9 mouse cellular contexts compared by ENCODE assay signal in the genomic region with DNA sequence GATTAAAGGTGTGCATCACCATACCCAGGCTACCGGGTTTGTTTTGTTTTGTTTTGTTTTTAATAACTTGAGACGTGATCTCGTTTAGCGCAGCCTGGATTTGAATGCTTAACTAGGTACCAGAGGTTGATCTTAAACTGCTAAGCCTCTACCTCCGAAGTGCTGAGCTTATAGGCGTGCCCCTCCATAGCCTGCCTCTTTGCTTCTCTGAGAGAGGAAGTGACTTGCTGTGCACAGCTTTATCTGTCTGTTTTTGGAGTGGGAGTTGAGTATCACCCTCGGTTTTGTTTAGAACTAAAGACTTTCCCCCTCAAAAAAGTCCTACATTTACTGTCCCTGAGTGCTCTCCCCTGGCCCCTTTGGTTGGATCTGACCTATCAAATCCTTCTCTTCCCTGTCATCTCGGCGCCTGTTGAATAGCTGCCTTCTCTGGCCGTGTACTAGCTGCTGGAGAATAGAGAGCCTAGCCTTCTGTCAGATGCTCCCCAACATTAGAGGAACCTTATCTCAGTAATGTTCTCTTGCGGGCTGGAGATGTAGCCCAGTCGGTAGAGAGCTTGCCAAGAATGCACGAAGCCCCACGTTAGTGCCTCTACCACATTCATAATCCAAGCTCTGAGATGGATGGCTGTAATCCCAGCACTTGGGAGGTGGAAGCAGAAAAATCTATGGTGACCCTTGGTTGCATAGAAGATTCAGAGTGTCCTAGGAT. TPM values are rescaled to one million over a fixed set of nuclear protein-coding genes. Genes with fewer than 3 reads are reported as not detected.
DNase-seq lines count a peak whose midpoint lies in the region; ATAC-seq and TF ChIP-seq lines count a peak whose summit lies in the region.
"Had no signal": no experiment of that assay in that cellular context is flagged by ENCODE, and none has a peak within 500 bp of the region (broad histone marks: within the 10 kb centered on the region; RNA-seq: fewer than 3 reads in every experiment).

No protein-coding gene starts in this region.

- no peaks in the 10 kb centered on the region for H3K36me3 ChIP-seq in heart, embryonic 14.5 days (ENCODE audit: control insufficient read depth, insufficient read depth, low read length)
- H3K36me3 ChIP-seq in CH12.LX (replicated peaks in 1 of 2; ENCODE audit: control insufficient read depth in 1 of 2, insufficient read depth in 1 of 2, low read length in 1 of 2) (peaks cover under 1 to 6% of the 10 kb centered on the region in 2 experiments), myocyte (ENCODE audit: control insufficient read depth, insufficient read depth) (no peaks in the 10 kb centered on the region)
- H3K36me3 ChIP-seq in heart, embryonic 16.5 days (ENCODE audit: control insufficient read depth, insufficient read depth): no peaks in the 10 kb centered on the region

- TF ChIP-seq RAD21 in CH12.LX (IDR thresholded peaks at IDR 0.05; ENCODE audit: low read depth, low read length): no peak

- no peak for TF ChIP-seq EP300 in CH12.LX (IDR thresholded peaks at IDR 0.05; ENCODE audit: low read length)

- dilution Hi-C loops in CH12.LX (cut with MboI; ENCODE audit: extremely low pct_ligation_motif_present, extremely low pct_unique_long_range_greater_than_20kb, low sequenced_read_pairs): no loop called here

- H3K27ac ChIP-seq in heart, embryonic 14.5 days (replicated peaks in 1 of 2; ENCODE audit: control insufficient read depth in 1 of 2, insufficient read depth in 1 of 2, low read depth in 2 of 2, low read length in 2 of 2): peak overlapping the region in 1 of 2 experiments; percentile 33; a peak in 2 of 4 replicates
- H3K27ac ChIP-seq in CH12.LX (ENCODE audit: insufficient read depth, low read depth): no peak overlapping the region
- H3K27ac ChIP-seq in heart, embryonic 16.5 days (ENCODE audit: low read length): peak overlapping the region; percentile 33

- peaks cover 5 to 28% of the 10 kb centered on the region in 2 experiments for H3K4me1 ChIP-seq in heart, embryonic 14.5 days (ENCODE audit: control insufficient read depth in 2 of 2, insufficient read depth in 2 of 2, low read length in 2 of 2)
- peaks cover 2 to 42% of the 10 kb centered on the region in 2 experiments; a peak in 3 of 4 replicates for H3K4me1 ChIP-seq in CH12.LX (ENCODE audit: control insufficient read depth in 1 of 2, insufficient read depth in 2 of 2)
- peaks cover 29% of the 10 kb centered on the region for H3K4me1 ChIP-seq in heart, embryonic 16.5 days (ENCODE audit: control insufficient read depth, insufficient read depth, low read length)

- no peak for TF ChIP-seq POLR2A in CH12.LX (IDR thresholded peaks at IDR 0.05; ENCODE audit: low read depth, low read length)
- TF ChIP-seq POLR2A in myocyte (IDR thresholded peaks at IDR 0.05; ENCODE audit: insufficient read length, low read depth): no peak

- H3K79me2 ChIP-seq in CH12.LX (replicated peaks; ENCODE audit: control insufficient read depth, extremely low read depth, insufficient read depth, poor library complexity, severe bottlenecking) (peaks cover 36% of the 10 kb centered on the region), myocyte (ENCODE audit: control insufficient read depth, insufficient read depth) (peaks cover 35% of the 10 kb centered on the region)

- no peak for TF ChIP-seq CTCF in CH12.LX (conservative IDR thresholded peaks at IDR 0.05 in 1 of 2, IDR thresholded peaks at IDR 0.05 in 1 of 2; ENCODE audit: low read depth in 2 of 2, low read length in 2 of 2)

- H3K4me3 ChIP-seq in heart, embryonic 14.5 days (ENCODE audit: control insufficient read depth in 1 of 2, insufficient read depth in 1 of 2, low read depth in 1 of 2, low read length in 2 of 2): no peak overlapping the region
- H3K4me3 ChIP-seq in CH12.LX (replicated peaks in 1 of 3; ENCODE audit: low read depth in 2 of 3, low read length in 2 of 3, poor library complexity in 1 of 3) (no peak overlapping the region), myocyte (peak overlapping the region; percentile 71)
- H3K4me3 ChIP-seq in heart, embryonic 16.5 days (ENCODE audit: low read length): no peak overlapping the region

- peak overlapping the region; percentile 26; the same call in 1 of the 2 replicates for H3K9ac ChIP-seq in heart, embryonic 14.5 days (ENCODE audit: low read length)
- no peak overlapping the region; the same call in 1 of the 2 replicates for H3K9ac ChIP-seq in CH12.LX (ENCODE audit: insufficient read depth, low read depth)
- H3K9ac ChIP-seq in heart, embryonic 16.5 days (ENCODE audit: low read length): peak overlapping the region; percentile 8

- H3K4me2 ChIP-seq in heart, embryonic 14.5 days (ENCODE audit: low read length): peak overlapping the region; percentile 36
- H3K4me2 ChIP-seq in CH12.LX (ENCODE audit: insufficient read depth, low read depth, poor library complexity, severe bottlenecking) (peak overlapping the region; percentile 93), myocyte (ENCODE audit: low read depth) (peak overlapping the region; percentile 73)
- H3K4me2 ChIP-seq in heart, embryonic 16.5 days (ENCODE audit: low read depth, low read length): peak overlapping the region; percentile 33

- H3ac ChIP-seq in myocyte (ENCODE audit: control insufficient read depth, insufficient read length): no peak overlapping the region

- H3K9me3 ChIP-seq in heart, embryonic 14.5 days (ENCODE audit: control insufficient read depth, low read length): no peaks in the 10 kb centered on the region
- H3K9me3 ChIP-seq in CH12.LX (replicated peaks; ENCODE audit: low read length): peaks cover 2% of the 10 kb centered on the region
- H3K9me3 ChIP-seq in heart, embryonic 16.5 days (replicated peaks; ENCODE audit: control insufficient read depth, low read length): no peaks in the 10 kb centered on the region

- DNase-seq in heart, postnatal 25 days (ENCODE audit: low spot score): no peak
- no peak for DNase-seq in CH12.LX (ENCODE audit: extremely low read depth)
- DNase-seq in embryo, embryonic 9.5 days (ENCODE audit: extremely low spot score): no peak
- no peak for DNase-seq in right cerebral cortex, adult 2 months (ENCODE audit: low spot score in 2 of 2)
- DNase-seq in urinary bladder, adult 2 months (ENCODE audit: low spot score): no peak

- no peaks in the 10 kb centered on the region for H3K27me3 ChIP-seq in heart, embryonic 14.5 days (ENCODE audit: control insufficient read depth, insufficient read depth, low read length)
- H3K27me3 ChIP-seq in CH12.LX (replicated peaks) (peaks cover 1% of the 10 kb centered on the region), myocyte (ENCODE audit: control insufficient read depth, insufficient read depth, insufficient read length) (no peaks in the 10 kb centered on the region)
- no peaks in the 10 kb centered on the region for H3K27me3 ChIP-seq in heart, embryonic 16.5 days (ENCODE audit: control insufficient read depth, insufficient read depth, low read length)

- intact Hi-C loops in heart, postnatal 25 days (cut with DNase I): loop anchor here (5.0 kb wide), 1 partner anchor 46 kb away; no protein-coding TSS in a partner anchor

- WGBS in heart, embryonic 14.5 days: 34% methylated on average over 14 of the region's 14 CpGs
- 37% methylated on average over 14 of the region's 14 CpGs for WGBS in heart, embryonic 16.5 days

- in situ Hi-C loops in CH12.LX (cut with MboI; ENCODE audit: low pct_ligation_motif_present, low pct_unique_long_range_greater_than_20kb, low sequenced_read_pairs): no loop called here

- ATAC-seq in heart, embryonic 14.5 days (ENCODE audit: insufficient number of reproducible peaks, insufficient read depth, low FRiP score, low read depth): no peak
- ATAC-seq in heart, embryonic 16.5 days (replicated peaks; ENCODE audit: extremely low read depth, insufficient read depth, low FRiP score): no peak

TF ChIP-seq in CH12.LX, 34 proteins besides CTCF, POLR2A, EP300 and RAD21 (continues in another document):
- no peak for TF ChIP-seq SIN3A (IDR thresholded peaks at IDR 0.05; ENCODE audit: low read length)
- TF ChIP-seq ZMIZ1 (IDR thresholded peaks at IDR 0.05; ENCODE audit: low read depth, low read length): no peak
- no peak for TF ChIP-seq PAX5 (IDR thresholded peaks at IDR 0.05; ENCODE audit: low read length)
- TF ChIP-seq GABPA (IDR thresholded peaks at IDR 0.05; ENCODE audit: insufficient replicate concordance, low read depth, low read length): no peak
- no peak for TF ChIP-seq POLR2AphosphoS2 (IDR thresholded peaks at IDR 0.05; ENCODE audit: low read depth, low read length)
- TF ChIP-seq HCFC1 (IDR thresholded peaks at IDR 0.05; ENCODE audit: low read depth, low read length): no peak
- TF ChIP-seq JUND (conservative IDR thresholded peaks at IDR 0.05; ENCODE audit: low read depth, low read length): no peak
- no peak for TF ChIP-seq MAFK (IDR thresholded peaks at IDR 0.05; ENCODE audit: insufficient replicate concordance, low read length)
- no peak for TF ChIP-seq USF1 (IDR thresholded peaks at IDR 0.05; ENCODE audit: low read depth, low read length)

TF ChIP-seq in myocyte, 11 proteins besides CTCF, POLR2A, EP300 and RAD21 (continues in another document):
- no peak for TF ChIP-seq TCF3 (IDR thresholded peaks at IDR 0.05; ENCODE audit: insufficient read length, low read depth)
- TF ChIP-seq USF1 (IDR thresholded peaks at IDR 0.05; ENCODE audit: low read depth): no peak
- TF ChIP-seq MAX (IDR thresholded peaks at IDR 0.05; ENCODE audit: low read depth): no peak
- TF ChIP-seq CEBPB (IDR thresholded peaks at IDR 0.05; ENCODE audit: insufficient read depth, poor library complexity, severe bottlenecking): no peak
- no peak for TF ChIP-seq SRF (IDR thresholded peaks at IDR 0.05; ENCODE audit: control insufficient read depth, insufficient read length, low read depth)
- TF ChIP-seq E2F4 (IDR thresholded peaks at IDR 0.05; ENCODE audit: insufficient read depth): no peak
- no peak for TF ChIP-seq POLR2AphosphoS2 (IDR thresholded peaks at IDR 0.05; ENCODE audit: insufficient read length, low read depth)
- TF ChIP-seq MYOG (IDR thresholded peaks at IDR 0.05; ENCODE audit: control insufficient read depth in 1 of 3, insufficient read depth in 1 of 3, insufficient read length in 2 of 3, low read depth in 2 of 3): no peak

RNA-seq across cellular contexts. Expression of a gene that starts 0.9 kb away (rescaled TPM):
- polyA plus RNA-seq in heart, embryonic 14.5 days (2014; fragmentation: Nextera tagmentation; extraction: Ambion mirVana): 515 and 529 TPM in 2 replicates
- total RNA-seq in heart, postnatal 25 days (2021): 100 to 1,000 TPM; 153 to 169 TPM
- total RNA-seq in CH12.LX (2012; rRNA removed) (209 and 241 TPM in 2 replicates), CH12.LX (2014; rRNA removed) (594 and 605 TPM in 2 replicates)
- polyA plus RNA-seq in CH12.LX (2012; ENCODE audit: insufficient read length, low read depth) (367 and 378 TPM in 2 replicates), myocyte (2012; fragmentation: generic; extraction: Trizol) (298 TPM)
- 497 and 514 TPM in 2 replicates for polyA plus RNA-seq in heart, embryonic 16.5 days (2015; fragmentation: Nextera tagmentation; extraction: Ambion mirVana)
- polyA plus RNA-seq in urinary bladder, adult 2 months (2012; rRNA removed): 326 and 339 TPM in 2 replicates

RNA-seq across cellular contexts. Expression of a gene that starts 51.1 kb away (rescaled TPM):
- not detected in 2 replicates for polyA plus RNA-seq in heart, embryonic 14.5 days (2014; fragmentation: Nextera tagmentation; extraction: Ambion mirVana)
- total RNA-seq in heart, postnatal 25 days (2021): not detected
- not detected in 2 replicates for total RNA-seq in CH12.LX (2012; rRNA removed)
- total RNA-seq in CH12.LX (2014; rRNA removed): not detected in 2 replicates
- polyA plus RNA-seq in CH12.LX (2012; ENCODE audit: insufficient read length, low read depth): not detected in 2 replicates
- not detected in 2 replicates for polyA plus RNA-seq in heart, embryonic 16.5 days (2015; fragmentation: Nextera tagmentation; extraction: Ambion mirVana)
- 0.14 TPM for polyA plus RNA-seq in myocyte (2012; fragmentation: generic; extraction: Trizol)
- polyA plus RNA-seq in urinary bladder, adult 2 months (2012; rRNA removed): not detected in 2 replicates
- polyA plus RNA-seq: limb, embryonic 14.5 days had no signal

Comparison
In these comparisons a context has a peak if more than half of its experiments do, and no peak if none do; other contexts are left out.
1. H3K4me2 ChIP-seq: peak in every context shown above with its lines; median percentile 93 in CH12.LX; 73 in myocyte; 36 in heart, embryonic 14.5 days; 33 in heart, embryonic 16.5 days.